ENCODE assay signal across 16 mouse cellular contexts in the genomic region with DNA sequence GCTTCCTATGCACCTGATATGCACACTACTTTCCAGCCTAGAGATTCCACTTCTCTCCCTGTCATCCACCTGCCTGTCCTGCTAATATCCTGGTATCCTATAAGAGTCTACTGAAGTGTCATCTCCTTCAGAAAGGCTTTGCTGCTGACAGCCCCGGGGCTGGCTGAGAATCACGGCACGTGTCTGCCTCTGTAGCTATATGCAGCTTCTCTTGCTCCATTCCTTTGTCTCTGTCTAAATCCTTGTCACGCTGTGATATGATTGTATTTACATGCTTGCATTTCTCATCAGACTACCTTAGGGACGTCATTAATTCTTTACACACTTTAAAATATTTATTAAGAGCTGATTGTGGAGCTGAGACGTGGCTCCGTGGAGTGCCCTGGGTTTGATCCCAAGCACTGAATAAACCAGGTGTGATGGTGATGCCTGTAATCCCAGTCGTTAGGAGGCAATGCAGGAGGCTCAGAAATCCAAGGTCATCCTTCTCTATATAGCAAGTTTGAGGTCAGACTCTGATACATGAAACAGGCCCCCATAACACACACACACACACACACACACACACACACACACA. TPM values are rescaled to one million over a fixed set of nuclear protein-coding genes. Genes with fewer than 3 reads are reported as not detected.
DNase-seq lines count a peak whose midpoint lies in the region; ATAC-seq and TF ChIP-seq lines count a peak whose summit lies in the region.
"Had no signal": no experiment of that assay in that cellular context is flagged by ENCODE, and none has a peak within 500 bp of the region (broad histone marks: within the 10 kb centered on the region; RNA-seq: fewer than 3 reads in every experiment).

No protein-coding gene starts in this region.

- 0 out of 2 replicates have a peak overlapping the region, but pooled peaks have one; percentile 36 for H3K27ac ChIP-seq in forebrain, embryonic 12.5 days
- H3K27ac ChIP-seq in forebrain, embryonic 16.5 days (ENCODE audit: low read length), result no peak overlapping the region
- no peak overlapping the region; the same call in 1 of the 2 replicates for H3K27ac ChIP-seq in heart, postnatal 0 days (ENCODE audit: low read depth)
- no peak overlapping the region for H3K27ac ChIP-seq in heart, adult 2 months
- 0 out of 2 replicates have a peak overlapping the region, but pooled peaks have one; percentile 7 for H3K27ac ChIP-seq in embryonic facial prominence, embryonic 12.5 days
- H3K27ac ChIP-seq in midbrain, embryonic 14.5 days (replicated peaks; ENCODE audit: low read depth, low read length), result peak overlapping the region; percentile 80
- H3K27ac ChIP-seq: liver, embryonic 13.5 days had no signal

- no peak for TF ChIP-seq EP300 in heart, postnatal 0 days (IDR thresholded peaks at IDR 0.05; ENCODE audit: low read depth)
- TF ChIP-seq EP300 in heart, adult 2 months (IDR thresholded peaks at IDR 0.05; ENCODE audit: insufficient read depth, low read depth, low read length), result no peak

- no peak overlapping the region for H3K9ac ChIP-seq in forebrain, embryonic 12.5 days
- no peak overlapping the region for H3K9ac ChIP-seq in forebrain, embryonic 16.5 days (replicated peaks; ENCODE audit: low read depth, low read length)
- no peak overlapping the region for H3K9ac ChIP-seq in heart, postnatal 0 days (replicated peaks; ENCODE audit: low read depth, low read length)
- H3K9ac ChIP-seq in heart, adult 2 months (ENCODE audit: low read depth, low read length), result no peak overlapping the region
- H3K9ac ChIP-seq in embryonic facial prominence, embryonic 12.5 days, result no peak overlapping the region
- no peak overlapping the region for H3K9ac ChIP-seq in midbrain, embryonic 14.5 days (replicated peaks; ENCODE audit: low read length)
- H3K9ac ChIP-seq: liver, embryonic 13.5 days had no signal

- no peak overlapping the region for H3K4me3 ChIP-seq in forebrain, embryonic 12.5 days (replicated peaks)
- no peak overlapping the region for H3K4me3 ChIP-seq in forebrain, embryonic 16.5 days (replicated peaks; ENCODE audit: low read length)
- H3K4me3 ChIP-seq in heart, postnatal 0 days (ENCODE audit: low read depth, low read length), result no peak overlapping the region
- no peak overlapping the region for H3K4me3 ChIP-seq in heart, adult 2 months
- H3K4me3 ChIP-seq in embryonic facial prominence, embryonic 12.5 days, result no peak overlapping the region
- H3K4me3 ChIP-seq in midbrain, embryonic 14.5 days (replicated peaks; ENCODE audit: low read depth, low read length), result no peak overlapping the region
- H3K4me3 ChIP-seq: liver, embryonic 13.5 days had no signal

- no peak for DNase-seq in heart, postnatal 0 days (ENCODE audit: low spot score)
- no peak for DNase-seq in heart, adult 2 months
- DNase-seq in midbrain, embryonic 14.5 days, result peak; percentile 67
- DNase-seq in natural killer cell, adult 2 months (ENCODE audit: low spot score in 2 of 2), result no peak
- DNase-seq in layer of hippocampus, adult 9-11 months, result no peak
- DNase-seq: cerebellum, adult 11-12 months; gastrocnemius, postnatal 36 days; layer of hippocampus, postnatal 36 days; left cerebral cortex, postnatal 4 days; liver, embryonic 13.5 days; thymus, adult 2 months had no signal

- WGBS in forebrain, embryonic 12.5 days, result 78% methylated on average over 8 of the region's 8 CpGs
- WGBS in forebrain, embryonic 16.5 days, result 67% methylated on average over 8 of the region's 8 CpGs
- WGBS in heart, postnatal 0 days, result 54% methylated on average over 8 of the region's 8 CpGs
- 82% methylated on average over 8 of the region's 8 CpGs for WGBS in heart, adult 2 months
- WGBS in embryonic facial prominence, embryonic 12.5 days, result 74% methylated on average over 8 of the region's 8 CpGs
- 32% methylated on average over 8 of the region's 8 CpGs for WGBS in midbrain, embryonic 14.5 days

- TF ChIP-seq POLR2A in heart, adult 2 months (IDR thresholded peaks at IDR 0.05; ENCODE audit: insufficient read depth, low read depth, low read length), result no peak

- peaks cover 11% of the 10 kb centered on the region; the same call in 1 of the 2 replicates for H3K4me1 ChIP-seq in forebrain, embryonic 12.5 days
- H3K4me1 ChIP-seq in forebrain, embryonic 16.5 days (replicated peaks; ENCODE audit: control insufficient read depth, insufficient read depth, low read length), result peaks cover 4% of the 10 kb centered on the region; the same call in 1 of the 2 replicates
- peaks cover 9% of the 10 kb centered on the region; the same call in 1 of the 2 replicates for H3K4me1 ChIP-seq in heart, postnatal 0 days (ENCODE audit: control insufficient read depth, insufficient read depth)
- peaks cover 4% of the 10 kb centered on the region for H3K4me1 ChIP-seq in heart, adult 2 months (ENCODE audit: control insufficient read depth, insufficient read depth, low read length)
- peaks cover 26% of the 10 kb centered on the region for H3K4me1 ChIP-seq in embryonic facial prominence, embryonic 12.5 days
- peaks cover 18% of the 10 kb centered on the region for H3K4me1 ChIP-seq in midbrain, embryonic 14.5 days (ENCODE audit: control insufficient read depth, insufficient read depth, low read length)

- TF ChIP-seq CTCF in heart, postnatal 0 days (IDR thresholded peaks at IDR 0.05; ENCODE audit: low read depth), result no peak
- no peak for TF ChIP-seq CTCF in heart, adult 2 months (IDR thresholded peaks at IDR 0.05)

- H3K9me3 ChIP-seq in forebrain, embryonic 12.5 days, result no peaks in the 10 kb centered on the region
- H3K9me3 ChIP-seq in forebrain, embryonic 16.5 days (ENCODE audit: control insufficient read depth, low read length), result no peaks in the 10 kb centered on the region
- no peaks in the 10 kb centered on the region for H3K9me3 ChIP-seq in heart, postnatal 0 days (replicated peaks; ENCODE audit: control insufficient read depth, low read length)
- no peaks in the 10 kb centered on the region for H3K9me3 ChIP-seq in embryonic facial prominence, embryonic 12.5 days
- H3K9me3 ChIP-seq in midbrain, embryonic 14.5 days (ENCODE audit: control insufficient read depth, low read length), result no peaks in the 10 kb centered on the region
- H3K9me3 ChIP-seq: liver, embryonic 13.5 days had no signal

- no peak overlapping the region for H3K4me2 ChIP-seq in forebrain, embryonic 12.5 days
- no peak overlapping the region for H3K4me2 ChIP-seq in forebrain, embryonic 16.5 days (ENCODE audit: low read length)
- H3K4me2 ChIP-seq in heart, postnatal 0 days (ENCODE audit: low read depth, low read length), result no peak overlapping the region
- no peak overlapping the region for H3K4me2 ChIP-seq in embryonic facial prominence, embryonic 12.5 days (replicated peaks)
- H3K4me2 ChIP-seq in midbrain, embryonic 14.5 days (ENCODE audit: low read length), result no peak overlapping the region
- H3K4me2 ChIP-seq: liver, embryonic 13.5 days had no signal

- no peaks in the 10 kb centered on the region for H3K36me3 ChIP-seq in forebrain, embryonic 12.5 days (replicated peaks)
- H3K36me3 ChIP-seq in forebrain, embryonic 16.5 days (ENCODE audit: control insufficient read depth, insufficient read depth), result 0 out of 2 replicates have a peak, but pooled peaks cover 2% of the 10 kb centered on the region
- H3K36me3 ChIP-seq in heart, postnatal 0 days (replicated peaks; ENCODE audit: control insufficient read depth, insufficient read depth, low read length), result 0 out of 2 replicates have a peak, but pooled peaks cover 12% of the 10 kb centered on the region
- H3K36me3 ChIP-seq in heart, adult 2 months (ENCODE audit: control insufficient read depth, insufficient read depth, low read length), result no peaks in the 10 kb centered on the region
- H3K36me3 ChIP-seq in embryonic facial prominence, embryonic 12.5 days, result no peaks in the 10 kb centered on the region
- H3K36me3 ChIP-seq in midbrain, embryonic 14.5 days (ENCODE audit: control insufficient read depth, insufficient read depth, low read length), result peaks cover 10% of the 10 kb centered on the region; the same call in 1 of the 2 replicates

- intact Hi-C loops in heart, adult 2 months (cut with DNase I), result no loop called here

- ATAC-seq in forebrain, embryonic 12.5 days (ENCODE audit: low FRiP score), result no peak
- no peak for ATAC-seq in forebrain, embryonic 16.5 days
- ATAC-seq in heart, postnatal 0 days (ENCODE audit: insufficient read depth, low read depth), result peak; percentile 27; the same call in 1 of the 2 replicates
- ATAC-seq in embryonic facial prominence, embryonic 12.5 days (ENCODE audit: insufficient number of reproducible peaks, insufficient read depth, low FRiP score, low TSS enrichment), result no peak
- peak; percentile 40; the same call in 1 of the 2 replicates for ATAC-seq in midbrain, embryonic 14.5 days (ENCODE audit: low FRiP score, low TSS enrichment)
- ATAC-seq: activated CD4-positive, CD25-positive, alpha-beta regulatory T cell, adult 4 months had no signal

- no peaks in the 10 kb centered on the region for H3K27me3 ChIP-seq in forebrain, embryonic 12.5 days
- H3K27me3 ChIP-seq in forebrain, embryonic 16.5 days (replicated peaks; ENCODE audit: control insufficient read depth, insufficient read depth, low read length), result no peaks in the 10 kb centered on the region
- H3K27me3 ChIP-seq in heart, postnatal 0 days (ENCODE audit: control insufficient read depth, insufficient read depth, low read length), result no peaks in the 10 kb centered on the region
- no peaks in the 10 kb centered on the region for H3K27me3 ChIP-seq in heart, adult 2 months (ENCODE audit: control insufficient read depth, insufficient read depth, low read length)
- H3K27me3 ChIP-seq in embryonic facial prominence, embryonic 12.5 days, result no peaks in the 10 kb centered on the region
- H3K27me3 ChIP-seq in midbrain, embryonic 14.5 days (ENCODE audit: control insufficient read depth, insufficient read depth, low read length), result no peaks in the 10 kb centered on the region
- H3K27me3 ChIP-seq: CH12.LX; liver, embryonic 13.5 days had no signal

- no peaks in the 10 kb centered on the region for H3K79me2 ChIP-seq in heart, adult 2 months (replicated peaks; ENCODE audit: control insufficient read depth, insufficient read depth, low read length)

RNA-seq across cellular contexts. Expression of a gene that starts 54.9 kb away (rescaled TPM):
- 58.0 and 58.1 TPM in 2 replicates for polyA plus RNA-seq in forebrain, embryonic 12.5 days (2016; fragmentation: Nextera tagmentation; extraction: Ambion mirVana)
- polyA plus RNA-seq in forebrain, embryonic 16.5 days (2015; fragmentation: Nextera tagmentation; extraction: Ambion mirVana), result 41.1 and 46.9 TPM in 2 replicates
- 77.2 and 81.7 TPM in 2 replicates for total RNA-seq in heart, postnatal 0 days (2014; rRNA removed; ENCODE audit: low replicate concordance)
- 29.9 and 31.0 TPM in 2 replicates for polyA plus RNA-seq in heart, postnatal 0 days (2015; fragmentation: Nextera tagmentation; extraction: Ambion mirVana)
- total RNA-seq in heart, adult 2 months (2021), result 10 to 100 TPM; 25.3 to 35.4 TPM
- polyA plus RNA-seq in heart, adult 2 months (2012; rRNA removed), result 42.6 and 54.0 TPM in 2 replicates
- polyA plus RNA-seq in embryonic facial prominence, embryonic 12.5 days (2016; fragmentation: Nextera tagmentation; extraction: Ambion mirVana), result 54.8 and 56.6 TPM in 2 replicates
- 34.5 and 35.2 TPM in 2 replicates for polyA plus RNA-seq in midbrain, embryonic 14.5 days (2014; fragmentation: Nextera tagmentation; extraction: Ambion mirVana)

Comparison
In these comparisons a context has a peak if more than half of its experiments do, and no peak if none do; other contexts are left out.
1. H3K27ac ChIP-seq: peak in forebrain, embryonic 12.5 days (single experiment), embryonic facial prominence, embryonic 12.5 days (single experiment) and midbrain, embryonic 14.5 days (single experiment); none in forebrain, embryonic 16.5 days (single experiment), heart, postnatal 0 days (single experiment) and heart, adult 2 months (single experiment).
2. ATAC-seq: peak in heart, postnatal 0 days (single experiment) and midbrain, embryonic 14.5 days (single experiment); none in forebrain, embryonic 12.5 days (single experiment), forebrain, embryonic 16.5 days (single experiment) and embryonic facial prominence, embryonic 12.5 days (single experiment).